Mouse (Mus musculus) frontal cortex, postnatal 25 days (tissue): ENCODE data around the gene Dagla.

ENCODE experiments used
- DNase-seq, 2 experiments: peaks; one replicate each; pipeline ENCODE4 v3.0.0; 2022; ENCODE audit warnings: low spot score in 2 of 2

The Dagla gene

GRCm38 (mm10) chr19:10198723-10199122 lies 106.0 kb downstream of the Dagla start:
- DNase-seq, result peak; percentile 55 to 77

- DNase-seq, result no peak
Measured at GRCm38 (mm10) chr19:10198286-10198685, 106.4 kb downstream of the Dagla start.

- no peak for DNase-seq
Measured at GRCm38 (mm10) chr19:10197130-10197529, 107.5 kb downstream of the Dagla start.
